Mouse (Mus musculus) liver, postnatal 0 days (tissue): ENCODE measurements at regions not wholly inside any gene's neighbourhood (a gene's known extent, or its start where the extent isn't known, plus 50 kb on each side); places are given as distances from the start of the nearest gene placed in this dataset.

Experiments used
- CTCF ChIP-seq: sonication (generic); IDR thresholded peaks from 2 replicates; pipeline ENCODE4 v1.5.1; 2016; ENCODE audit warnings: antibody characterized with exemption, low read depth
- EP300 ChIP-seq: IDR thresholded peaks from 2 replicates; pipeline ENCODE4 v1.6.1; 2016; ENCODE audit warnings: antibody characterized with exemption, low read depth, mild to moderate bottlenecking

- TF ChIP-seq CTCF (no peak), EP300 (no peak)
These were observed 58.2 kb upstream of the Nt5e start for GRCm38 (mm10) chr9:88268811-88269210.
